Mouse (Mus musculus): ENCODE measurements at regions not wholly inside any gene's neighbourhood (a gene's known extent, or its start where the extent isn't known, plus 50 kb on each side); places are given as distances from the start of the nearest gene placed in this dataset.

GRCm38 (mm10) chr4:95212561-95212960 lies 160.5 kb upstream of the Jun start:
- no peak for TF ChIP-seq CTCF (IDR thresholded peaks at IDR 0.05; ENCODE audit: control insufficient read depth, insufficient read depth, insufficient replicate concordance, low read depth, low read length)
- TF ChIP-seq POLR2A (IDR thresholded peaks at IDR 0.05; ENCODE audit: control insufficient read depth, low read depth, low read length) = no peak

Measured in testis, adult 2 months (tissue).